Mouse (Mus musculus) heart, embryonic 13.5 days (tissue): Measurements from ENCODE around the gene Helz2. TPM values are rescaled to one million over a fixed set of nuclear protein-coding genes. Genes with fewer than 3 reads are reported as not detected.
"Not testable (repeated sequence)": the region's sequence is repeated elsewhere in the genome, so short reads cannot be mapped to it uniquely, and the experiment has no call there.

Experiments used
- ATAC-seq: fragments of 200-750 bp; cut with Nextera tagmentation; 2 replicates; pipeline ENCODE4 v1.8.0; 2017; ENCODE audit warnings: moderate TSS enrichment; ENCODE audit not compliant: insufficient number of reproducible peaks, low FRiP score, low TSS enrichment; ENCODE audit errors: extremely low read depth
- H3K27ac ChIP-seq: fragments of 300-500 bp; sonication (generic); replicated peaks from 2 replicates; pipeline ENCODE4 v1.5.1; 2015; ENCODE audit warnings: moderate library complexity, mild to moderate bottlenecking, inconsistent platforms
- H3K27me3 ChIP-seq: fragments of 300-500 bp; sonication (generic); replicated peaks from 2 replicates; pipeline ENCODE4 v1.6.1; 2015; ENCODE audit warnings: mild to moderate bottlenecking, inconsistent platforms
- H3K36me3 ChIP-seq: fragments of 300-500 bp; sonication (generic); 2 replicates; pipeline ENCODE4 v1.6.1; 2015; ENCODE audit warnings: mild to moderate bottlenecking, inconsistent platforms
- H3K4me1 ChIP-seq: fragments of 300-500 bp; sonication (generic); 2 replicates; pipeline ENCODE4 v1.6.1; 2015; ENCODE audit warnings: inconsistent platforms
- H3K4me2 ChIP-seq: fragments of 300-500 bp; sonication (generic); 2 replicates; pipeline ENCODE4 v1.6.1; 2015; ENCODE audit warnings: inconsistent platforms, mild to moderate bottlenecking, moderate library complexity
- H3K4me3 ChIP-seq: fragments of 300-500 bp; sonication (generic); 2 replicates; pipeline ENCODE4 v1.5.1; 2015; ENCODE audit warnings: moderate library complexity, mild to moderate bottlenecking, inconsistent platforms
- H3K9ac ChIP-seq: fragments of 300-500 bp; sonication (generic); 2 replicates; pipeline ENCODE4 v1.6.1; 2015; ENCODE audit warnings: inconsistent platforms, mild to moderate bottlenecking, moderate library complexity
- H3K9me3 ChIP-seq: fragments of 300-500 bp; sonication (generic); 2 replicates; pipeline ENCODE4 v1.6.1; 2016; ENCODE audit warnings: inconsistent platforms
- WGBS: fragments of 180-500 bp; shearing (Covaris S2); methylation state at CpG from one replicate; pipeline ENCODE4 v1.1.7; 2015; ENCODE audit warnings: mixed read lengths; 5-methylcytosine and 5-hydroxymethylcytosine counted together
- polyA plus RNA-seq: library from polyadenylated mRNA; unstranded; fragments of >200 nt; fragmentation: Nextera tagmentation; extraction: Ambion mirVana; gene quantifications from 2 replicates; pipeline ENCODE4 v1.2.1, GENCODE M21; 2015

Helz2 gene
- 1.1 and 1.5 TPM in 2 replicates for polyA plus RNA-seq

- peak within 1 kb of the TSS; percentile 69 for H3K4me2 ChIP-seq
- H3K36me3 ChIP-seq: 0 out of 2 replicates have a peak, but pooled peaks cover 16% of the 10 kb centered on the region
- H3K4me3 ChIP-seq: peak within 1 kb of the TSS; percentile 57
- peaks cover 16% of the 10 kb centered on the region for H3K4me1 ChIP-seq
- WGBS: 8% methylated on average over 16 of the region's 16 CpGs
- no peaks in the 10 kb centered on the region for H3K9me3 ChIP-seq
- no peak within 1 kb of the TSS for H3K27ac ChIP-seq
- H3K27me3 ChIP-seq: no peaks in the 10 kb centered on the region
- peak; percentile 49; the same call in 1 of the 2 replicates for ATAC-seq
- peak within 1 kb of the TSS; percentile 74 for H3K9ac ChIP-seq
These were observed at the start of gene Helz2 for GRCm38 (mm10) chr2:181241602-181242313. Helz2 (minus strand) TSS chr2:181242027.

- H3K9me3 ChIP-seq: no peaks in the 10 kb centered on the region
- no peak for ATAC-seq
- H3K4me1 ChIP-seq: peaks cover 22% of the 10 kb centered on the region
- no peak overlapping the region for H3K9ac ChIP-seq
- no peak overlapping the region for H3K27ac ChIP-seq
- WGBS: 65% methylated on average over 1 of the region's 1 CpGs
- no peak overlapping the region for H3K4me2 ChIP-seq
- no peaks in the 10 kb centered on the region for H3K27me3 ChIP-seq
- H3K4me3 ChIP-seq: no peak overlapping the region
- peaks cover 10% of the 10 kb centered on the region for H3K36me3 ChIP-seq
These were observed 49.1 kb upstream of the Helz2 start for GRCm38 (mm10) chr2:181290937-181291336.

- peak overlapping the region; percentile 80 for H3K4me2 ChIP-seq
- no peaks in the 10 kb centered on the region for H3K27me3 ChIP-seq
- peak overlapping the region; percentile 77 for H3K4me3 ChIP-seq
- H3K27ac ChIP-seq: peak overlapping the region; percentile 95
- H3K36me3 ChIP-seq: peaks cover 18% of the 10 kb centered on the region
- no peak for ATAC-seq
- no peaks in the 10 kb centered on the region for H3K9me3 ChIP-seq
- 76% methylated on average over 3 of the region's 3 CpGs for WGBS
- peaks cover 22% of the 10 kb centered on the region for H3K4me1 ChIP-seq
- peak overlapping the region; percentile 80 for H3K9ac ChIP-seq
These were observed 46.9 kb upstream of the Helz2 start for GRCm38 (mm10) chr2:181288691-181289090.

- Histone ChIP-seq H3K9ac (peak within 1 kb of the TSS; percentile 95), H3K4me1 (peaks cover 22% of the 10 kb centered on the region), H3K4me2 (peak within 1 kb of the TSS; percentile 80), H3K27ac (peak within 1 kb of the TSS; percentile 95), H3K4me3 (peak within 1 kb of the TSS; percentile 77), H3K36me3 (peaks cover 24% of the 10 kb centered on the region)
- ATAC-seq: peak; percentile 97
- not testable (repeated sequence) for H3K9me3 ChIP-seq, H3K27me3 ChIP-seq
- WGBS: 5% methylated on average over 29 of the region's 38 CpGs
These were observed 46.1 kb upstream of the Helz2 start, which contains the start of gene Gmeb2 for GRCm38 (mm10) chr2:181287958-181288350. Gmeb2 (minus strand) TSS chr2:181288035.

GRCm38 (mm10) chr2:181287338-181287957 lies 45.6 kb upstream of the Helz2 start:
- ATAC-seq: peak; percentile 84
- H3K4me2 ChIP-seq: peak overlapping the region; percentile 75
- peaks cover 26% of the 10 kb centered on the region for H3K36me3 ChIP-seq
- under 1% methylated on average over 60 of the region's 71 CpGs for WGBS
- no peaks in the 10 kb centered on the region for H3K27me3 ChIP-seq
- peak overlapping the region; percentile 77 for H3K4me3 ChIP-seq
- H3K27ac ChIP-seq: peak overlapping the region; percentile 95
- H3K9me3 ChIP-seq: no peaks in the 10 kb centered on the region
- peaks cover 22% of the 10 kb centered on the region for H3K4me1 ChIP-seq
- peak overlapping the region; percentile 95 for H3K9ac ChIP-seq

GRCm38 (mm10) chr2:181286629-181287337 lies 45.0 kb upstream of the Helz2 start:
- no peaks in the 10 kb centered on the region for H3K9me3 ChIP-seq
- H3K4me3 ChIP-seq: peak overlapping the region; percentile 77
- peak overlapping the region; percentile 95 for H3K27ac ChIP-seq
- ATAC-seq: no peak
- peaks cover 33% of the 10 kb centered on the region for H3K36me3 ChIP-seq
- WGBS: 50% methylated on average over 6 of the region's 6 CpGs
- peak overlapping the region; percentile 75 for H3K4me2 ChIP-seq
- peak overlapping the region; percentile 95 for H3K9ac ChIP-seq
- H3K27me3 ChIP-seq: no peaks in the 10 kb centered on the region
- peaks cover 22% of the 10 kb centered on the region for H3K4me1 ChIP-seq

GRCm38 (mm10) chr2:181279968-181280367 lies 38.1 kb upstream of the Helz2 start:
- Histone ChIP-seq H3K4me2 (no peak overlapping the region), H3K9ac (no peak overlapping the region), H3K4me3 (no peak overlapping the region), H3K27ac (no peak overlapping the region), H3K9me3 (no peaks in the 10 kb centered on the region), H3K27me3 (no peaks in the 10 kb centered on the region), H3K4me1 (no peaks in the 10 kb centered on the region), H3K36me3 (peaks cover 70% of the 10 kb centered on the region)
- 68% methylated on average over 1 of the region's 1 CpGs for WGBS
- no peak for ATAC-seq

GRCm38 (mm10) chr2:181277866-181278265 lies 36.0 kb upstream of the Helz2 start:
- H3K4me3 ChIP-seq: no peak overlapping the region
- no peak for ATAC-seq
- no peak overlapping the region for H3K27ac ChIP-seq
- H3K27me3 ChIP-seq: no peaks in the 10 kb centered on the region
- no peak overlapping the region for H3K4me2 ChIP-seq
- no peaks in the 10 kb centered on the region for H3K4me1 ChIP-seq
- 79% methylated on average over 3 of the region's 3 CpGs for WGBS
- H3K9ac ChIP-seq: no peak overlapping the region
- H3K36me3 ChIP-seq: peaks cover 76% of the 10 kb centered on the region
- H3K9me3 ChIP-seq: no peaks in the 10 kb centered on the region

- H3K4me3 ChIP-seq: no peak overlapping the region
- H3K27me3 ChIP-seq: no peaks in the 10 kb centered on the region
- no peak overlapping the region for H3K4me2 ChIP-seq
- no peak overlapping the region for H3K9ac ChIP-seq
- no peaks in the 10 kb centered on the region for H3K4me1 ChIP-seq
- no peaks in the 10 kb centered on the region for H3K9me3 ChIP-seq
- 70% methylated on average over 1 of the region's 1 CpGs for WGBS
- ATAC-seq: no peak
- H3K36me3 ChIP-seq: peaks cover 74% of the 10 kb centered on the region
- H3K27ac ChIP-seq: no peak overlapping the region
These were observed 34.9 kb upstream of the Helz2 start for GRCm38 (mm10) chr2:181276766-181277165.

GRCm38 (mm10) chr2:181274639-181275038 lies 32.8 kb upstream of the Helz2 start:
- no peak overlapping the region for H3K27ac ChIP-seq
- no peak overlapping the region for H3K4me3 ChIP-seq
- H3K9me3 ChIP-seq: no peaks in the 10 kb centered on the region
- no peaks in the 10 kb centered on the region for H3K27me3 ChIP-seq
- H3K4me1 ChIP-seq: no peaks in the 10 kb centered on the region
- ATAC-seq: no peak
- H3K36me3 ChIP-seq: peaks cover 88% of the 10 kb centered on the region
- no peak overlapping the region for H3K9ac ChIP-seq
- no peak overlapping the region for H3K4me2 ChIP-seq
- 85% methylated on average over 4 of the region's 4 CpGs for WGBS

GRCm38 (mm10) chr2:181273829-181274228 lies 32.0 kb upstream of the Helz2 start:
- WGBS: 87% methylated on average over 2 of the region's 2 CpGs
- Histone ChIP-seq H3K4me3 (no peak overlapping the region), H3K4me2 (no peak overlapping the region), H3K9me3 (no peaks in the 10 kb centered on the region), H3K36me3 (peaks cover 88% of the 10 kb centered on the region), H3K27ac (no peak overlapping the region), H3K4me1 (no peaks in the 10 kb centered on the region), H3K9ac (no peak overlapping the region), H3K27me3 (no peaks in the 10 kb centered on the region)
- no peak for ATAC-seq
